Mouse (Mus musculus): ENCODE measurements at regions not wholly inside any gene's neighbourhood (a gene's known extent, or its start where the extent isn't known, plus 50 kb on each side); places are given as distances from the start of the nearest gene placed in this dataset.
A peak's percentile ranks its signal among the peaks of the same experiment; 100 is the strongest.

GRCm38 (mm10) chr9:61705586-61706233, 208.6 kb downstream of the Rplp1 start:
- no peaks in the 10 kb centered on the region for H3K36me3 ChIP-seq
- H3K4me1 ChIP-seq: peaks cover 15% of the 10 kb centered on the region
- H3K4me3 ChIP-seq: no peak overlapping the region
- ATAC-seq (ENCODE audit: borderline replicate concordance, extremely low read depth, low FRiP score, low TSS enrichment): no peak
- no peak overlapping the region for H3K9ac ChIP-seq
- 56% methylated on average over 5 of the region's 5 CpGs for WGBS
- no peaks in the 10 kb centered on the region for H3K9me3 ChIP-seq
- no peak overlapping the region for H3K4me2 ChIP-seq
- H3K27me3 ChIP-seq: no peaks in the 10 kb centered on the region; the same call in 1 of the 2 replicates
- no peak overlapping the region for H3K27ac ChIP-seq

- H3K36me3 ChIP-seq: no peaks in the 10 kb centered on the region
- WGBS: 37% methylated on average over 11 of the region's 11 CpGs
- no peak overlapping the region for H3K27ac ChIP-seq
- no peaks in the 10 kb centered on the region for H3K9me3 ChIP-seq
- no peak overlapping the region for H3K9ac ChIP-seq
- H3K4me3 ChIP-seq: no peak overlapping the region
- H3K4me2 ChIP-seq: 0 out of 2 replicates have a peak overlapping the region, but pooled peaks have one; percentile 2
- H3K4me1 ChIP-seq: peaks cover 21% of the 10 kb centered on the region
- H3K27me3 ChIP-seq: peaks cover 9% of the 10 kb centered on the region; the same call in 1 of the 2 replicates
- ATAC-seq (ENCODE audit: borderline replicate concordance, extremely low read depth, low FRiP score, low TSS enrichment): no peak; the same call in 1 of the 2 replicates
Observed at GRCm38 (mm10) chr9:61703301-61703700, 211.0 kb downstream of the Rplp1 start.

GRCm38 (mm10) chr9:61702280-61702966, 211.9 kb downstream of the Rplp1 start:
- peaks cover 12% of the 10 kb centered on the region; the same call in 1 of the 2 replicates for H3K27me3 ChIP-seq
- peak overlapping the region; percentile 3; the same call in 1 of the 2 replicates for H3K27ac ChIP-seq
- peaks cover 26% of the 10 kb centered on the region for H3K4me1 ChIP-seq
- no peaks in the 10 kb centered on the region for H3K9me3 ChIP-seq
- 59% methylated on average over 22 of the region's 22 CpGs for WGBS
- no peak for ATAC-seq (ENCODE audit: borderline replicate concordance, extremely low read depth, low FRiP score, low TSS enrichment)
- no peak overlapping the region for H3K4me3 ChIP-seq
- H3K9ac ChIP-seq: no peak overlapping the region
- no peaks in the 10 kb centered on the region for H3K36me3 ChIP-seq
- no peak overlapping the region for H3K4me2 ChIP-seq

GRCm38 (mm10) chr9:61700576-61700975, 213.8 kb downstream of the Rplp1 start:
- Histone ChIP-seq H3K27ac (no peak overlapping the region), H3K9me3 (no peaks in the 10 kb centered on the region), H3K36me3 (no peaks in the 10 kb centered on the region), H3K9ac (no peak overlapping the region), H3K27me3 (peaks cover 13% of the 10 kb centered on the region; the same call in 1 of the 2 replicates), H3K4me2 (no peak overlapping the region), H3K4me1 (peaks cover 24% of the 10 kb centered on the region), H3K4me3 (no peak overlapping the region)
- WGBS: 69% methylated on average over 6 of the region's 6 CpGs
- ATAC-seq (ENCODE audit: borderline replicate concordance, extremely low read depth, low FRiP score, low TSS enrichment): no peak

- H3K4me1 ChIP-seq: peaks cover 24% of the 10 kb centered on the region
- no peak overlapping the region for H3K27ac ChIP-seq
- peaks cover 20% of the 10 kb centered on the region; the same call in 1 of the 2 replicates for H3K27me3 ChIP-seq
- no peak for ATAC-seq (ENCODE audit: borderline replicate concordance, extremely low read depth, low FRiP score, low TSS enrichment)
- H3K9me3 ChIP-seq: no peaks in the 10 kb centered on the region
- no peak overlapping the region for H3K9ac ChIP-seq
- 62% methylated on average over 5 of the region's 5 CpGs for WGBS
- H3K4me2 ChIP-seq: no peak overlapping the region
- no peak overlapping the region for H3K4me3 ChIP-seq
- H3K36me3 ChIP-seq: no peaks in the 10 kb centered on the region
Observed at GRCm38 (mm10) chr9:61699618-61700017, 214.7 kb downstream of the Rplp1 start.

GRCm38 (mm10) chr9:61697959-61698358, 216.4 kb downstream of the Rplp1 start:
- H3K27ac ChIP-seq: no peak overlapping the region
- ATAC-seq (ENCODE audit: borderline replicate concordance, extremely low read depth, low FRiP score, low TSS enrichment): no peak
- no peak overlapping the region for H3K4me3 ChIP-seq
- 14% methylated on average over 11 of the region's 11 CpGs for WGBS
- peak overlapping the region; percentile 20; the same call in 1 of the 2 replicates for H3K4me2 ChIP-seq
- no peaks in the 10 kb centered on the region for H3K36me3 ChIP-seq
- H3K9me3 ChIP-seq: no peaks in the 10 kb centered on the region
- peaks cover 17% of the 10 kb centered on the region for H3K4me1 ChIP-seq
- H3K9ac ChIP-seq: no peak overlapping the region
- H3K27me3 ChIP-seq: peaks cover 30% of the 10 kb centered on the region; the same call in 1 of the 2 replicates

GRCm38 (mm10) chr9:61696831-61697230, 217.5 kb downstream of the Rplp1 start:
- Histone ChIP-seq H3K36me3 (no peaks in the 10 kb centered on the region), H3K27ac (no peak overlapping the region), H3K27me3 (peaks cover 33% of the 10 kb centered on the region; the same call in 1 of the 2 replicates), H3K9ac (no peak overlapping the region), H3K4me1 (peaks cover 11% of the 10 kb centered on the region), H3K4me2 (no peak overlapping the region), H3K9me3 (no peaks in the 10 kb centered on the region), H3K4me3 (no peak overlapping the region)
- no peak for ATAC-seq (ENCODE audit: borderline replicate concordance, extremely low read depth, low FRiP score, low TSS enrichment)
- WGBS: 86% methylated on average over 3 of the region's 3 CpGs

- Histone ChIP-seq H3K4me2 (no peak overlapping the region), H3K4me1 (peaks cover 11% of the 10 kb centered on the region), H3K27ac (no peak overlapping the region), H3K9ac (no peak overlapping the region), H3K9me3 (no peaks in the 10 kb centered on the region), H3K4me3 (no peak overlapping the region), H3K36me3 (no peaks in the 10 kb centered on the region), H3K27me3 (peaks cover 33% of the 10 kb centered on the region; the same call in 1 of the 2 replicates)
- ATAC-seq (ENCODE audit: borderline replicate concordance, extremely low read depth, low FRiP score, low TSS enrichment): no peak
- WGBS: 86% methylated on average over 2 of the region's 2 CpGs
Observed at GRCm38 (mm10) chr9:61695821-61696220, 218.5 kb downstream of the Rplp1 start.

- H3K27ac ChIP-seq: no peak overlapping the region
- H3K36me3 ChIP-seq: no peaks in the 10 kb centered on the region
- H3K27me3 ChIP-seq: peaks cover 33% of the 10 kb centered on the region; the same call in 1 of the 2 replicates
- no peak overlapping the region for H3K9ac ChIP-seq
- 15% methylated on average over 9 of the region's 9 CpGs for WGBS
- ATAC-seq (ENCODE audit: borderline replicate concordance, extremely low read depth, low FRiP score, low TSS enrichment): no peak
- no peaks in the 10 kb centered on the region for H3K9me3 ChIP-seq
- H3K4me3 ChIP-seq: no peak overlapping the region
- H3K4me1 ChIP-seq: peaks cover 11% of the 10 kb centered on the region
- H3K4me2 ChIP-seq: no peak overlapping the region
Observed at GRCm38 (mm10) chr9:61695381-61695791, 219.0 kb downstream of the Rplp1 start.

- H3K4me1 ChIP-seq: peaks cover 7% of the 10 kb centered on the region
- WGBS: 51% methylated on average over 10 of the region's 10 CpGs
- no peak for ATAC-seq (ENCODE audit: borderline replicate concordance, extremely low read depth, low FRiP score, low TSS enrichment)
- H3K9ac ChIP-seq: no peak overlapping the region
- H3K36me3 ChIP-seq: no peaks in the 10 kb centered on the region
- H3K9me3 ChIP-seq: no peaks in the 10 kb centered on the region
- peaks cover 33% of the 10 kb centered on the region; the same call in 1 of the 2 replicates for H3K27me3 ChIP-seq
- no peak overlapping the region for H3K4me2 ChIP-seq
- H3K4me3 ChIP-seq: no peak overlapping the region
- no peak overlapping the region for H3K27ac ChIP-seq
Observed at GRCm38 (mm10) chr9:61694206-61694605, 220.1 kb downstream of the Rplp1 start.

GRCm38 (mm10) chr9:61690786-61691185, 223.6 kb downstream of the Rplp1 start:
- H3K27me3 ChIP-seq: peaks cover 21% of the 10 kb centered on the region; the same call in 1 of the 2 replicates
- 67% methylated on average over 3 of the region's 3 CpGs for WGBS

GRCm38 (mm10) chr9:61689939-61690338, 224.4 kb downstream of the Rplp1 start:
- no peak for ATAC-seq (ENCODE audit: borderline replicate concordance, extremely low read depth, low FRiP score, low TSS enrichment)
- Histone ChIP-seq H3K27ac (no peak overlapping the region), H3K4me2 (no peak overlapping the region), H3K36me3 (no peaks in the 10 kb centered on the region), H3K4me3 (no peak overlapping the region), H3K9me3 (no peaks in the 10 kb centered on the region), H3K9ac (no peak overlapping the region), H3K27me3 (peaks cover 14% of the 10 kb centered on the region; the same call in 1 of the 2 replicates), H3K4me1 (no peaks in the 10 kb centered on the region; the same call in 1 of the 2 replicates)
- 54% methylated on average over 7 of the region's 7 CpGs for WGBS

More at GRCm38 (mm10) chr9:61690786-61691185, 223.6 kb downstream of the Rplp1 start:
- Histone ChIP-seq H3K9ac (no peak overlapping the region), H3K27ac (no peak overlapping the region), H3K4me1 (no peaks in the 10 kb centered on the region; the same call in 1 of the 2 replicates), H3K36me3 (no peaks in the 10 kb centered on the region), H3K4me3 (no peak overlapping the region), H3K4me2 (no peak overlapping the region), H3K9me3 (no peaks in the 10 kb centered on the region)
- ATAC-seq (ENCODE audit: borderline replicate concordance, extremely low read depth, low FRiP score, low TSS enrichment): no peak
